Mouse (Mus musculus) ES-Bruce4 (cell line): ENCODE data around the gene Slc25a5. TPM values are rescaled to one million over a fixed set of nuclear protein-coding genes. Genes with fewer than 3 reads are reported as not detected.

ENCODE experiments used
- H3K27ac ChIP-seq: 2 replicates; pipeline ENCODE4 v1.5.1; 2012; ENCODE audit warnings: low read length, inconsistent platforms; ENCODE audit not compliant: insufficient read depth
- H3K27me3 ChIP-seq: 2 replicates; pipeline ENCODE4 v1.6.1; 2012; ENCODE audit warnings: mild to moderate bottlenecking, low read length, inconsistent platforms; ENCODE audit not compliant: control insufficient read depth, poor library complexity, insufficient read depth, severe bottlenecking
- H3K36me3 ChIP-seq: 2 replicates; pipeline ENCODE4 v1.6.1; 2012; ENCODE audit warnings: inconsistent platforms, mild to moderate bottlenecking, low read length, moderate library complexity; ENCODE audit not compliant: control insufficient read depth, poor library complexity, insufficient read depth, severe bottlenecking
- H3K4me1 ChIP-seq: one replicate; pipeline ENCODE4 v1.8.1; 2011; ENCODE audit warnings: low read length; ENCODE audit not compliant: control insufficient read depth, insufficient read depth
- H3K4me3 ChIP-seq: 2 replicates; pipeline ENCODE4 v1.5.1; 2011; ENCODE audit warnings: low read depth, mild to moderate bottlenecking, low read length
- H3K9ac ChIP-seq: 2 replicates; pipeline ENCODE4 v1.6.1; 2012; ENCODE audit warnings: low read depth, mild to moderate bottlenecking, inconsistent platforms; ENCODE audit not compliant: poor library complexity, severe bottlenecking
- H3K9me3 ChIP-seq: replicated peaks from 2 replicates; pipeline ENCODE4 v1.6.1; 2012; ENCODE audit warnings: mild to moderate bottlenecking, low read length, inconsistent platforms; ENCODE audit not compliant: control insufficient read depth, poor library complexity, insufficient read depth, severe bottlenecking
- CTCF ChIP-seq: IDR thresholded peaks from one replicate; pipeline ENCODE4 v1.8.1; 2011; ENCODE audit warnings: low read depth, low read length
- EP300 ChIP-seq: IDR thresholded peaks from 2 replicates; pipeline ENCODE4 v1.6.1; 2011; ENCODE audit warnings: low read depth, low read length; ENCODE audit not compliant: insufficient read depth
- POLR2A ChIP-seq: IDR thresholded peaks from one replicate; pipeline ENCODE4 v1.8.1; 2011; ENCODE audit warnings: low read length; ENCODE audit not compliant: insufficient read depth
- polyA plus RNA-seq: library from polyadenylated mRNA; stranded (reverse); fragments of >200 nt; gene quantifications from 2 replicates; pipeline ENCODE4 v1.2.4, GENCODE M21; 2011; ENCODE audit warnings: low read depth; ENCODE audit not compliant: missing spikeins, insufficient read depth, insufficient read length

The Slc25a5 gene
- polyA plus RNA-seq, 1 experiment = 680 TPM

DNA sequence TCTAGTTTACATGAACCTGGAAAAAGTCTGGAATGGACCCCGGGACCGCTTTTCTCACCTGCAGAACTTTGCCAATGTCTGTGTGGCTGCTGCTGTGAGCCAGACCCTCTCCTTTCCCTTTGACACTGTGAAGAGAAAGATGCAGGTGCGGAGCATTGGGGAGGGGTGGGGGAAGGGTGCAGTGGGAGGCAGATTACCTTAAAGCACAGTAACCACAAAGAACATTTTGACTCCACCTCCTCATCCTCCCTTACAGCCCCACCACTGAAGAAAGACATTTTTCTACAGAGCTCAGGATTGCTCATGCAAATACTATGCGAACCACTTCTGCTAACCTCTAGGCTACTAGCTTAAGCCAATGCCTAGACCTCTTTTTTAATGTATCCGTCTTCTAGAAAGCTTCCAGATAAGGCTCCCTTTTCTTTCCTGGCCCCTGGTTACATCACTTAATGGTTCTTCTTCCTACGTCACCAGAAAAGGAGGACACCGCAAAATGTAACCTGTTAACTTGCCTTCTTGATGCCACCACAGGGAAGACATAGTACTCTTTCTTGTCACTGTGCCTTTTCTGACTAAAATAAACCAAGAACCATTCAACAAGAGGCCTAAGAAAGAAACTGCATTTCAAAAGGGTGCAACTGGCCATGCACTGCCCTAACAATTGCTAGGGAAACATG lies 37.5 kb upstream of the Slc25a5 start:
- Histone ChIP-seq H3K4me1 (no peaks in the 10 kb centered on the region), H3K4me3 (no peak overlapping the region), H3K27me3 (no peaks in the 10 kb centered on the region), H3K27ac (no peak overlapping the region), H3K9ac (no peak overlapping the region), H3K9me3 (no peaks in the 10 kb centered on the region), H3K36me3 (no peaks in the 10 kb centered on the region)
- TF ChIP-seq CTCF = no peak

DNA sequence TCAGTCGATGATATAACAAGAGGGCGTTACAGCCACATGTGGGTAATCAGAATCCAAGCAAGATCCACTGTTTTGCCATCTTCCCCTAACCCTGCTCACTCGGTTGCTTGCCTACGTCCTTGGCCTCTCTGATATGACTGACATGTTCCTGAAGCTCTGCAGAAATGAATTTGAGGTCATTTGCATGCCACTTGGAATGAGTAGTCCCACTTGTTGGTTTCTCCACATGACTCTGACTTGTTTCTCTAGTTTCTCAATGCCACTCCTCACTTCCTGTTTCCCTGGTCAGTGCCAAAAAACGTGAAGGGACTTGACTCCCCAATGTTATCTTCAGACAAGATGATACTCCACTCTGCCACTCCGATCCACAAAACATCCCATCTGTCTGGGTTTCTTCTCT lies 36.9 kb upstream of the Slc25a5 start:
- H3K27me3 ChIP-seq = no peaks in the 10 kb centered on the region
- no peaks in the 10 kb centered on the region for H3K9me3 ChIP-seq
- TF ChIP-seq CTCF (no peak), POLR2A (no peak), EP300 (no peak)
- H3K4me1 ChIP-seq = no peaks in the 10 kb centered on the region
- H3K36me3 ChIP-seq = no peaks in the 10 kb centered on the region
- H3K9ac ChIP-seq = no peak overlapping the region
- H3K4me3 ChIP-seq = no peak overlapping the region
- H3K27ac ChIP-seq = no peak overlapping the region

DNA sequence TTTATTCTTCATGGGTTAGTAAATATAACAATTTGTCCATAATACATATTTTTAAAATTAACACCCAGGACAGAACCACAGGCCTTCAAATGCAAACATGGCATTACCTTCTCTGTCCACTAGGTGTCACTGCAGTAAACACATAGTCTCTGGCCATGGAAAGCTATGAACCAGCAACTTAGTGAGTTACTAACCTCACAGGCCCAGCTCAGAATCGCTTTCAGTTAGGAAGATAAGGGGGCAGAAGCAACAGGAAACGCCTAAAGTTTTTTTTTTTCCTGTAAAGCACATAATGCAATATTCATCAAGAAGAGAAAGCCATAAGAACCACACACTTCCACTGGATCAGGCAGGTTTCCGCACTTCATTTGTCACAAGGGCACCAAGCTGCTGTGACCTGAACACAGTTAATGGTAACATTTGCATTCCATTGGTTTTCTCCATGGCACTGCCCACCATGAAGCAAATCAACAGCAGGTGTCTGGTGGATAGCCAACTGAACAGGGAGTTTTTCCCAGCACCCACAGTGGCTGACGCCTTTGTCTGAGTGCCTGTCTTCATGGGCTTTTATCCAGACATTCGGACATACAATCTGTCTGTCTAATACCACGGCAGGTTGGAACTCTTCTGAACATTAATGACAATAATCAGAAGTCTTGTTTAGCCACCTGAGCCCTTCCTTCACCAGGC lies 34.4 kb upstream of the Slc25a5 start:
- no peaks in the 10 kb centered on the region for H3K9me3 ChIP-seq
- no peaks in the 10 kb centered on the region for H3K4me1 ChIP-seq
- H3K9ac ChIP-seq = no peak overlapping the region
- H3K4me3 ChIP-seq = no peak overlapping the region
- H3K27me3 ChIP-seq = no peaks in the 10 kb centered on the region
- H3K27ac ChIP-seq = no peak overlapping the region
- TF ChIP-seq EP300 (no peak), CTCF (no peak), POLR2A (no peak)
- no peaks in the 10 kb centered on the region for H3K36me3 ChIP-seq

DNA sequence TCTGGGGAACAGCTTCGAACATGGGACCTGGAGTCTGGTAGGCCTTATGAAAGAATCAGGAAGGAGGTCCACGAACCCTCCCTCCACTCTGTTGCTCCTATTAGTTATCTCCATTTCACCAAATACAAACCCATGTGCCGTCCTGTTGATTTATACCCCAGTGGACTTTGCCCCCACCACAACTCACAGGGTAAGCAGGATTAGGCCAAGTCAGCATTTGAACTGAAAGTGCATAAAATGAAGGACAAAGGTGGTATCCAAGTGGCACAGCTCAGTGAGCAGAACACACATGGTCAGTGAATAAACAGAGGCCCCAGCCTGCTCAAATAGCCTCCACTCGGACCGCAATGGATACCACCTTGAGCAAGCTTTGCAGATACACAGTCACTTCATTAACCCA lies 33.2 kb upstream of the Slc25a5 start:
- Histone ChIP-seq H3K4me1 (peaks cover 2% of the 10 kb centered on the region), H3K9ac (no peak overlapping the region), H3K9me3 (no peaks in the 10 kb centered on the region), H3K36me3 (no peaks in the 10 kb centered on the region), H3K4me3 (no peak overlapping the region), H3K27ac (no peak overlapping the region), H3K27me3 (no peaks in the 10 kb centered on the region)
- TF ChIP-seq POLR2A (no peak), CTCF (no peak)

DNA sequence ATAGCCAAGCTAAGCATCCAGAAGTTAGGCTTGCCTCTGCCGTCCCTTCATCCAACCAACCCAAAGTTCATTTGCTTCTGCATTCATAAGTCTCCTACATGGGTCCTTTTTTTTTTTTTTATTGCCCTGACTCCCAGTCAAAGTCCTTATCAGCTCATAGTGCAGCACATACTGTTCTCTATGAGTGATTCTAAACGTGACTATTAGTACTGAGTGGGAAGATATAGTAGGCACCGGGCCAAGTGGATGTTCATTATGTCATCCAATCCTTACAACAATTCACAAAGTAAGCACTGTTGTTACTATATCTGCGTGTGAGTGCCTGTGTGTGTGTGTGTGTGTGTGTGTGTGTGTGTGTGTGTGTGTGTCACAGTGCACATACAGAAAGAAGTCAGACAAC lies 32.6 kb upstream of the Slc25a5 start:
- Histone ChIP-seq H3K9me3 (no peaks in the 10 kb centered on the region), H3K4me1 (peaks cover 2% of the 10 kb centered on the region), H3K4me3 (no peak overlapping the region), H3K9ac (no peak overlapping the region), H3K27ac (peak overlapping the region; percentile 91), H3K27me3 (no peaks in the 10 kb centered on the region), H3K36me3 (no peaks in the 10 kb centered on the region)
- TF ChIP-seq EP300 (no peak), POLR2A (no peak), CTCF (no peak)

- no peaks in the 10 kb centered on the region for H3K9me3 ChIP-seq
- TF ChIP-seq EP300 = no peak
- H3K4me3 ChIP-seq = no peak overlapping the region
- no peaks in the 10 kb centered on the region for H3K36me3 ChIP-seq
- peaks cover 2% of the 10 kb centered on the region for H3K4me1 ChIP-seq
- H3K27ac ChIP-seq = peak overlapping the region; percentile 91
- no peak overlapping the region for H3K9ac ChIP-seq
- H3K27me3 ChIP-seq = no peaks in the 10 kb centered on the region
Observed at GRCm38 (mm10) chrX:36763298-36763933, 32.0 kb upstream of the Slc25a5 start.
